Mouse (Mus musculus): ENCODE data around the gene Sdr9c7. TPM values are rescaled to one million over a fixed set of nuclear protein-coding genes. Genes with fewer than 3 reads are reported as not detected.
"Not testable (repeated sequence)": the region's sequence is repeated elsewhere in the genome, so short reads cannot be mapped to it uniquely, and the experiment has no call there.

Gene Sdr9c7
- polyA plus RNA-seq, 1 experiment from 2014 or later, result not detected

- no peak overlapping the region for H3K9ac ChIP-seq (replicated peaks; ENCODE audit: low read length)
Measured at GRCm38 (mm10) chr10:127923024-127923423, 24.7 kb downstream of the Sdr9c7 start.

DNA sequence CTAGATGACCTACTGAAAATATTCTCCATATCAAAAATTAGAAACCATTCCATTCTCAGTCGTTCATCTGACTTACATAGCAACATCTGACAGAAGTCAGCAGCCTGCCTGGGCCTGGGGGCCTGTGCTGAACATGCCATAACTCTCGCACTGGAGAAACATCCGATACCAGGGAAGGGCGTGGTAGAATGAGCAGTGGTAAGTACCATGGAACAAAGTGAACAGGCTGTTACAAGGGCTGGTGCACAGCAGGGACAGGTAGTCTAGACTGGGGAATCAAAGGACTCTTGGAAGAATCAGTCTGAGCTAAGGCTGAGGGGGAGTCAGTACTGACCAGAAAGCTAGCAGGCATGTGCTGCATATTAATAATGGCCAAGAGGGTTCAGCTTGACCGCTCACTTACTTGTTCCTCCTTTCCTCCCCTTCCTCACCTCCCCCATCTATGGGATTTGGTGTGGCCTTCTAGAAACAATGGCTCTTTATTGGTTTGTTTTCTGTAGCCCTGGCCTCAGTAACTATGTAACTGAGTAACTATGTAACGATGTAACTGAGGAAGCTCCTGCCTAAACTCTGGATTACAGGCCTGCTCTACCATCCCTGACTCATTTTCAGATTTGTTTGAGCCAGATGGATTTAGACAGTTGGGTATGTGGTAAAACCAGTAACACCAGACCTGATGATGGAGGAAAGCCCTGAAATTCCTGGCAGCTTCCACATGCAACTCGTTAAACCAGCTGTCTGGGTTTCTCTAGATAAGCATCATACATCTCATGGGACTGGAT is 26.5 kb downstream of the Sdr9c7 start:
- WGBS, result 71% methylated on average over 7 of the region's 7 CpGs
- DNase-seq (no peak), ATAC-seq (ENCODE audit: low FRiP score, low TSS enrichment) (no peak)
- Histone ChIP-seq H3K36me3 (ENCODE audit: control insufficient read depth, insufficient read depth, low read length) (no peaks in the 10 kb centered on the region), H3K9me3 (ENCODE audit: control insufficient read depth, low read length) (no peaks in the 10 kb centered on the region), H3K4me3 (replicated peaks; ENCODE audit: low read depth, low read length) (no peak overlapping the region), H3K4me1 (ENCODE audit: control insufficient read depth, insufficient read depth, low read length) (no peaks in the 10 kb centered on the region), H3K4me2 (ENCODE audit: low read length) (no peak overlapping the region), H3K27me3 (ENCODE audit: control insufficient read depth, insufficient read depth, low read length) (no peaks in the 10 kb centered on the region), H3K27ac (replicated peaks; ENCODE audit: low read depth, low read length) (no peak overlapping the region), H3K9ac (replicated peaks; ENCODE audit: low read length) (no peak overlapping the region)

More at GRCm38 (mm10) chr10:127923024-127923423, 24.7 kb downstream of the Sdr9c7 start:
- DNase-seq (no peak), ATAC-seq (ENCODE audit: low FRiP score, low TSS enrichment) (no peak)
- no peak overlapping the region for H3K4me2 ChIP-seq (ENCODE audit: low read length)
- H3K27me3 ChIP-seq (ENCODE audit: control insufficient read depth, insufficient read depth, low read length), result no peaks in the 10 kb centered on the region
- H3K9me3 ChIP-seq (ENCODE audit: control insufficient read depth, low read length), result no peaks in the 10 kb centered on the region
- 89% methylated on average over 8 of the region's 8 CpGs for WGBS
- H3K27ac ChIP-seq (replicated peaks; ENCODE audit: low read depth, low read length), result no peak overlapping the region
- H3K4me3 ChIP-seq (replicated peaks; ENCODE audit: low read depth, low read length), result no peak overlapping the region
- H3K36me3 ChIP-seq (ENCODE audit: control insufficient read depth, insufficient read depth, low read length), result no peaks in the 10 kb centered on the region
- H3K4me1 ChIP-seq (ENCODE audit: control insufficient read depth, insufficient read depth, low read length), result no peaks in the 10 kb centered on the region

DNA sequence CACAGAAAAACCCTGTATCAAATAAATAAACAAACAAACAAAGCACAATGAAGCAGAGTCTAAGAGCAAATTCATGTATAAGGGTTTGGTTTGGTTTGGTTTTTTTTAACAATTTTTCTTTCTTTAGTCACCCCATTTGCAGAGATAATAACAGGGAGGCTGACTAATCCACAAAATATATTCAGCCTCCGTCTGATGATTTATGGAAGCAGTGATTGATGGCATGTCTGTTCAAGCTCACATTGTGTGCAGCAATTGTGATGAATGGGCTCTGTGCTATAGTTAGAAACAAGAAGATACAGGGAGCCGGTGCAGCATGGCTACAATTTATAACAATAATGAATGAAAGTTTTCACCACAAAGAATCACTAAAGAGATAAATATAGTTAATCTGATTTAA is 29.4 kb downstream of the Sdr9c7 start:
- Histone ChIP-seq H3K9me3 (ENCODE audit: control insufficient read depth, low read length) (no peaks in the 10 kb centered on the region), H3K4me2 (ENCODE audit: low read length) (no peak overlapping the region), H3K27ac (replicated peaks; ENCODE audit: low read depth, low read length) (no peak overlapping the region), H3K27me3 (ENCODE audit: control insufficient read depth, insufficient read depth, low read length) (no peaks in the 10 kb centered on the region), H3K36me3 (ENCODE audit: control insufficient read depth, insufficient read depth, low read length) (no peaks in the 10 kb centered on the region), H3K9ac (replicated peaks; ENCODE audit: low read length) (no peak overlapping the region), H3K4me3 (replicated peaks; ENCODE audit: low read depth, low read length) (no peak overlapping the region), H3K4me1 (ENCODE audit: control insufficient read depth, insufficient read depth, low read length) (no peaks in the 10 kb centered on the region)
- no peak for DNase-seq
- no peak for ATAC-seq (ENCODE audit: low FRiP score, low TSS enrichment)
- WGBS, result 66% methylated on average over 2 of the region's 2 CpGs

GRCm38 (mm10) chr10:127932290-127932926 is 34.1 kb downstream of the Sdr9c7 start:
- no peak for DNase-seq
- 65% methylated on average over 8 of the region's 8 CpGs for WGBS
- H3K4me2 ChIP-seq (ENCODE audit: low read length), result no peak overlapping the region
- H3K4me1 ChIP-seq (ENCODE audit: control insufficient read depth, insufficient read depth, low read length), result no peaks in the 10 kb centered on the region
- H3K27me3 ChIP-seq (ENCODE audit: control insufficient read depth, insufficient read depth, low read length), result no peaks in the 10 kb centered on the region
- no peak for ATAC-seq (ENCODE audit: low FRiP score, low TSS enrichment)
- no peak overlapping the region for H3K27ac ChIP-seq (replicated peaks; ENCODE audit: low read depth, low read length)
- no peaks in the 10 kb centered on the region for H3K9me3 ChIP-seq (ENCODE audit: control insufficient read depth, low read length)
- no peaks in the 10 kb centered on the region for H3K36me3 ChIP-seq (ENCODE audit: control insufficient read depth, insufficient read depth, low read length)
- no peak overlapping the region for H3K4me3 ChIP-seq (replicated peaks; ENCODE audit: low read depth, low read length)
- no peak overlapping the region for H3K9ac ChIP-seq (replicated peaks; ENCODE audit: low read length)

DNA sequence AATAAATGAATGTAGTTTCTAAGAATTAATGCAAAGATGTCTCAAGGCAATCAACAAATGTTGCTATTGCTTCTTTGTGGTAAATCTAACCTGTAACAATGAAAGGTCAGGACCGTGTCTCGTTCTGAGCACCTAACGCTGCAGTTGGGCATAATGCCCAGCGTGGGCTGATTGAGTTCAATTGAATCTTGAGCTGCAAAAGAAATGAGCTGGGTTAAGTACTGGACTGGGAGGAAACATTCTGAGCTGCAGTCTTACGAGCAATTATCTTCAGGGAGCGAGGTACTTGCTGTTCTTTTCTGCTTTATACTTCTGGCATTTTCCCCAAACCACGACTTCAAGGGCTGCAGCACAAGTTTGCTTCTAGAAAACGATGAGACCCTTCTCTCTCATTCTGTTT is 38.0 kb downstream of the Sdr9c7 start:
- no peaks in the 10 kb centered on the region for H3K27me3 ChIP-seq (ENCODE audit: control insufficient read depth, insufficient read depth, low read length)
- no peak overlapping the region for H3K4me2 ChIP-seq (ENCODE audit: low read length)
- H3K4me3 ChIP-seq (replicated peaks; ENCODE audit: low read depth, low read length), result no peak overlapping the region
- H3K27ac ChIP-seq (replicated peaks; ENCODE audit: low read depth, low read length), result no peak overlapping the region
- ATAC-seq (ENCODE audit: low FRiP score, low TSS enrichment) (no peak), DNase-seq (no peak)
- no peaks in the 10 kb centered on the region for H3K36me3 ChIP-seq (ENCODE audit: control insufficient read depth, insufficient read depth, low read length)
- no peak overlapping the region for H3K9ac ChIP-seq (replicated peaks; ENCODE audit: low read length)
- 78% methylated on average over 8 of the region's 8 CpGs for WGBS
- no peaks in the 10 kb centered on the region for H3K9me3 ChIP-seq (ENCODE audit: control insufficient read depth, low read length)
- H3K4me1 ChIP-seq (ENCODE audit: control insufficient read depth, insufficient read depth, low read length), result no peaks in the 10 kb centered on the region

GRCm38 (mm10) chr10:127936747-127937409 is 38.6 kb downstream of the Sdr9c7 start:
- Histone ChIP-seq H3K9ac (replicated peaks; ENCODE audit: low read length) (no peak overlapping the region), H3K36me3 (ENCODE audit: control insufficient read depth, insufficient read depth, low read length) (no peaks in the 10 kb centered on the region), H3K4me1 (ENCODE audit: control insufficient read depth, insufficient read depth, low read length) (no peaks in the 10 kb centered on the region), H3K9me3 (ENCODE audit: control insufficient read depth, low read length) (no peaks in the 10 kb centered on the region), H3K27ac (replicated peaks; ENCODE audit: low read depth, low read length) (no peak overlapping the region), H3K27me3 (ENCODE audit: control insufficient read depth, insufficient read depth, low read length) (no peaks in the 10 kb centered on the region), H3K4me2 (ENCODE audit: low read length) (no peak overlapping the region), H3K4me3 (replicated peaks; ENCODE audit: low read depth, low read length) (no peak overlapping the region)
- no peak for DNase-seq
- no peak for ATAC-seq (ENCODE audit: low FRiP score, low TSS enrichment)
- 85% methylated on average over 19 of the region's 19 CpGs for WGBS

DNA sequence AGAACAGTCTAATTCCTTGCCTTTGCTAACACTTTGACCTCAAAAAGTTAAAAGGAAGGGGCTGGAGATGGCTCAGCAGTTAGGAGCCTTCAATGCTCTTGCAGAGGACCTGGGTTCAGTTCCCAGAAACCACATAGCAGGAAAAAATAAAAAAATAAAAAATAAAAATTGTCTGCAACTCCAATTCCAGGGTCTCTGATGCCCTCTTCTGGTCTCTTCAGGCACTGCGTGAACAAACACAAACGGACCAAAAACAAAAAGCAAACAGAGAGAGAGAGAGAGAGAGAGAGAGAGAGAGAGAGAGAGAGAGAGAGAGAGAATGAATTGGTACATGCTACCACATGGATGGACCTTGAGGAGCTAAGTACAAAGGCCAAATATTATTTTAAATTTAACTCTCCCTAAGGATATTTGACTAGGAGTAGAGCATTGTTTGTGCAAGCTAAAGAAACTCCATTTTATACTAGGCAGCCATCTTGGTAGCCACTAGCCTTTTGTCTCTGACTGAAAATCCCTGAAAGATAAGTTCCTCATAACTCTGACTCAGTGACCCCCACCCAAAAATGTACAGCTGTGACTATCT is 39.2 kb downstream of the Sdr9c7 start:
- no peaks in the 10 kb centered on the region for H3K4me1 ChIP-seq (ENCODE audit: control insufficient read depth, insufficient read depth, low read length)
- no peak overlapping the region for H3K4me3 ChIP-seq (replicated peaks; ENCODE audit: low read depth, low read length)
- H3K9me3 ChIP-seq (ENCODE audit: control insufficient read depth, low read length), result no peaks in the 10 kb centered on the region
- H3K27me3 ChIP-seq (ENCODE audit: control insufficient read depth, insufficient read depth, low read length), result no peaks in the 10 kb centered on the region
- 4% methylated on average over 2 of the region's 2 CpGs for WGBS
- no peaks in the 10 kb centered on the region for H3K36me3 ChIP-seq (ENCODE audit: control insufficient read depth, insufficient read depth, low read length)
- ATAC-seq (ENCODE audit: low FRiP score, low TSS enrichment) (no peak; the same call in 1 of the 2 replicates), DNase-seq (peak; percentile 73)
- no peak overlapping the region for H3K9ac ChIP-seq (replicated peaks; ENCODE audit: low read length)
- no peak overlapping the region for H3K4me2 ChIP-seq (ENCODE audit: low read length)
- no peak overlapping the region for H3K27ac ChIP-seq (replicated peaks; ENCODE audit: low read depth, low read length)

DNA sequence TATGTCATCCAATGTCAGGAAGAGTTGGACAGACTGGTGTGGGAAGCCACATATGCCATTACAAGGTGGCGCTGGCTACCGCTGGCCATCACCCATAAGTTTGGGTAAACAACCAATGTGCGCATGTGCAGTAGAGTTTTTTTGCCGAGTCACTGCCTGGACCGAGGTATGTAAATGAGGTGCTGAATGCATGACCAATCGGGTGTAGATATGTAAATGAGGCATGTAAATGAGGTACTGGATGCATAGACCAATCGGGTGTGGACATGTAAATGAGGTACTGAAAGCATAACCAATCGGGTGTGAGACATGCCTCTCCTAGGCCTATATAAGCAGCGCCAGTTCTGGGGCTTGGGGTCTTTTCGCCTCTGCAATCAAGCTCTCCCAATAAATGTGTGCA is 41.3 kb downstream of the Sdr9c7 start:
- H3K36me3 ChIP-seq (ENCODE audit: control insufficient read depth, insufficient read depth, low read length); H3K9me3 ChIP-seq (ENCODE audit: control insufficient read depth, low read length); H3K27me3 ChIP-seq (ENCODE audit: control insufficient read depth, insufficient read depth, low read length); H3K9ac ChIP-seq (replicated peaks; ENCODE audit: low read length); H3K27ac ChIP-seq (replicated peaks; ENCODE audit: low read depth, low read length); H3K4me3 ChIP-seq (replicated peaks; ENCODE audit: low read depth, low read length); H3K4me2 ChIP-seq (ENCODE audit: low read length); H3K4me1 ChIP-seq (ENCODE audit: control insufficient read depth, insufficient read depth, low read length); ATAC-seq (ENCODE audit: low FRiP score, low TSS enrichment); DNase-seq: not testable (repeated sequence)
- WGBS, result 93% methylated on average over 10 of the region's 10 CpGs

All from midbrain, embryonic 14.5 days (tissue).